Mouse (Mus musculus) kidney, adult 2 months (tissue): Measurements from ENCODE around the gene Srp9.

ENCODE experiments used
- CTCF ChIP-seq: fragments of 200-500 bp; conservative IDR thresholded peaks from 2 replicates; pipeline ENCODE4 v1.5.1; 2011; ENCODE audit warnings: low read depth, mild to moderate bottlenecking, control low read depth, low read length, moderate library complexity, mixed read lengths; ENCODE audit not compliant: insufficient read depth, insufficient read length
- POLR2A ChIP-seq: fragments of 200-500 bp; IDR thresholded peaks from one replicate; pipeline ENCODE4 v1.6.1; 2011; ENCODE audit warnings: low read depth, low read length, control low read depth

- no peak for TF ChIP-seq CTCF
- no peak for TF ChIP-seq POLR2A
Observed at GRCm38 (mm10) chr1:182105023-182105422, 19.5 kb upstream of the Srp9 start.
